Mouse (Mus musculus) neural tube, embryonic 15.5 days (tissue): ENCODE results near the gene Inpp5f. TPM values are rescaled to one million over a fixed set of nuclear protein-coding genes. Genes with fewer than 3 reads are reported as not detected.
"Not testable (repeated sequence)": the region's sequence is repeated elsewhere in the genome, so short reads cannot be mapped to it uniquely, and the experiment has no call there.

ENCODE experiments used
- ATAC-seq: fragments of 200-750 bp; cut with Nextera tagmentation; 2 replicates; pipeline ENCODE4 v1.8.0; 2017; ENCODE audit warnings: mild to moderate bottlenecking, moderate TSS enrichment, moderate library complexity; ENCODE audit not compliant: low FRiP score
- H3K27ac ChIP-seq: fragments of 300-500 bp; sonication (generic); replicated peaks from 2 replicates; pipeline ENCODE4 v1.5.1; 2015; ENCODE audit warnings: mild to moderate bottlenecking, inconsistent platforms
- H3K27me3 ChIP-seq: fragments of 300-500 bp; sonication (generic); replicated peaks from 2 replicates; pipeline ENCODE4 v1.6.1; 2015; ENCODE audit warnings: inconsistent platforms
- H3K36me3 ChIP-seq: fragments of 300-500 bp; sonication (generic); 2 replicates; pipeline ENCODE4 v1.6.1; 2015; ENCODE audit warnings: inconsistent platforms
- H3K4me1 ChIP-seq: fragments of 300-500 bp; sonication (generic); 2 replicates; pipeline ENCODE4 v1.6.1; 2015; ENCODE audit warnings: inconsistent platforms
- H3K4me2 ChIP-seq: fragments of 300-500 bp; sonication (generic); 2 replicates; pipeline ENCODE4 v1.6.1; 2015; ENCODE audit warnings: inconsistent platforms, mild to moderate bottlenecking, moderate library complexity
- H3K4me3 ChIP-seq: fragments of 300-500 bp; sonication (generic); replicated peaks from 2 replicates; pipeline ENCODE4 v1.5.1; 2015; ENCODE audit warnings: mild to moderate bottlenecking, inconsistent platforms
- H3K9ac ChIP-seq: fragments of 300-500 bp; sonication (generic); replicated peaks from 2 replicates; pipeline ENCODE4 v1.6.1; 2015; ENCODE audit warnings: mild to moderate bottlenecking, inconsistent platforms
- H3K9me3 ChIP-seq: fragments of 300-500 bp; sonication (generic); replicated peaks from 2 replicates; pipeline ENCODE4 v1.6.1; 2016; ENCODE audit warnings: inconsistent platforms
- WGBS: fragments of 180-500 bp; shearing (Covaris S2); methylation state at CpG from one replicate; pipeline ENCODE4 v1.1.7; 2015; ENCODE audit warnings: mixed read lengths; 5-methylcytosine and 5-hydroxymethylcytosine counted together
- polyA plus RNA-seq: library from polyadenylated mRNA; unstranded; fragments of >200 nt; fragmentation: Nextera tagmentation; extraction: Ambion mirVana; gene quantifications from 2 replicates; pipeline ENCODE4 v1.2.1, GENCODE M21; 2015

The Inpp5f gene
- polyA plus RNA-seq, 1 experiment from 2014 or later: 441 TPM

- H3K9ac ChIP-seq: no peak overlapping the region
- no peaks in the 10 kb centered on the region for H3K27me3 ChIP-seq
- no peaks in the 10 kb centered on the region for H3K36me3 ChIP-seq
- no peak overlapping the region for H3K4me2 ChIP-seq
- H3K9me3 ChIP-seq: no peaks in the 10 kb centered on the region
- no peak for ATAC-seq
- H3K27ac ChIP-seq: no peak overlapping the region
- no peak overlapping the region for H3K4me3 ChIP-seq
- H3K4me1 ChIP-seq: no peaks in the 10 kb centered on the region
- 88% methylated on average over 5 of the region's 5 CpGs for WGBS
These were observed 12.1 kb upstream of the Inpp5f start for GRCm38 (mm10) chr7:128599072-128599471.

- H3K27me3 ChIP-seq: no peaks in the 10 kb centered on the region
- H3K4me1 ChIP-seq: no peaks in the 10 kb centered on the region
- 66% methylated on average over 5 of the region's 5 CpGs for WGBS
- H3K36me3 ChIP-seq: no peaks in the 10 kb centered on the region
- no peak overlapping the region for H3K27ac ChIP-seq
- no peaks in the 10 kb centered on the region for H3K9me3 ChIP-seq
- ATAC-seq: no peak
- H3K4me3 ChIP-seq: no peak overlapping the region
- no peak overlapping the region for H3K4me2 ChIP-seq
- H3K9ac ChIP-seq: no peak overlapping the region
These were observed 9.3 kb upstream of the Inpp5f start for GRCm38 (mm10) chr7:128601826-128602225.

GRCm38 (mm10) chr7:128609936-128610335 lies 1.2 kb upstream of the Inpp5f start:
- H3K36me3 ChIP-seq, H3K4me3 ChIP-seq, H3K9ac ChIP-seq, H3K27me3 ChIP-seq, H3K4me2 ChIP-seq, H3K27ac ChIP-seq, H3K9me3 ChIP-seq, ATAC-seq: not testable (repeated sequence)
- 97% methylated on average over 8 of the region's 9 CpGs for WGBS
- H3K4me1 ChIP-seq: peaks cover 15% of the 10 kb centered on the region

- peak overlapping the region; percentile 91 for H3K4me2 ChIP-seq
- H3K9me3 ChIP-seq: no peaks in the 10 kb centered on the region
- WGBS: 92% methylated on average over 6 of the region's 6 CpGs
- no peak; the same call in 1 of the 2 replicates for ATAC-seq
- no peaks in the 10 kb centered on the region for H3K36me3 ChIP-seq
- peak overlapping the region; percentile 88 for H3K4me3 ChIP-seq
- H3K9ac ChIP-seq: no peak overlapping the region; the same call in 1 of the 2 replicates
- peak overlapping the region; percentile 62; the same call in 1 of the 2 replicates for H3K27ac ChIP-seq
- no peaks in the 10 kb centered on the region for H3K27me3 ChIP-seq
- H3K4me1 ChIP-seq: peaks cover 15% of the 10 kb centered on the region
These were observed 638 bp upstream of the Inpp5f start for GRCm38 (mm10) chr7:128610490-128610889.

- Histone ChIP-seq H3K4me2 (peak overlapping the region; percentile 91), H3K27me3 (no peaks in the 10 kb centered on the region), H3K9ac (peak overlapping the region; percentile 87), H3K36me3 (no peaks in the 10 kb centered on the region), H3K4me1 (peaks cover 15% of the 10 kb centered on the region), H3K4me3 (peak overlapping the region; percentile 88), H3K27ac (peak overlapping the region; percentile 76), H3K9me3 (no peaks in the 10 kb centered on the region)
- no peak; the same call in 1 of the 2 replicates for ATAC-seq
- 21% methylated on average over 21 of the region's 22 CpGs for WGBS
These were observed 777 bp downstream of the Inpp5f start for GRCm38 (mm10) chr7:128611799-128612411.

GRCm38 (mm10) chr7:128612521-128613181 lies 1.5 kb downstream of the Inpp5f start:
- Histone ChIP-seq H3K4me3 (peak overlapping the region; percentile 88; the same call in 1 of the 2 replicates), H3K9ac (no peak overlapping the region), H3K36me3 (no peaks in the 10 kb centered on the region), H3K4me2 (peak overlapping the region; percentile 91), H3K4me1 (peaks cover 15% of the 10 kb centered on the region), H3K27ac (no peak overlapping the region), H3K27me3 (no peaks in the 10 kb centered on the region), H3K9me3 (no peaks in the 10 kb centered on the region)
- WGBS: 86% methylated on average over 12 of the region's 12 CpGs
- ATAC-seq: no peak

- Histone ChIP-seq H3K27ac (no peak overlapping the region), H3K4me3 (no peak overlapping the region), H3K4me1 (peaks cover 15% of the 10 kb centered on the region), H3K9me3 (no peaks in the 10 kb centered on the region), H3K27me3 (no peaks in the 10 kb centered on the region), H3K4me2 (no peak overlapping the region), H3K9ac (no peak overlapping the region), H3K36me3 (no peaks in the 10 kb centered on the region)
- ATAC-seq: no peak
- 84% methylated on average over 2 of the region's 2 CpGs for WGBS
These were observed 2.5 kb downstream of the Inpp5f start for GRCm38 (mm10) chr7:128613578-128613977.

GRCm38 (mm10) chr7:128617587-128617986 lies 6.5 kb downstream of the Inpp5f start:
- Histone ChIP-seq H3K36me3 (no peaks in the 10 kb centered on the region), H3K4me1 (peaks cover 3% of the 10 kb centered on the region), H3K4me2 (no peak overlapping the region), H3K4me3 (no peak overlapping the region), H3K9me3 (no peaks in the 10 kb centered on the region), H3K9ac (no peak overlapping the region), H3K27me3 (no peaks in the 10 kb centered on the region), H3K27ac (no peak overlapping the region)
- no peak for ATAC-seq
- 84% methylated on average over 1 of the region's 1 CpGs for WGBS

GRCm38 (mm10) chr7:128620178-128620577 lies 9.1 kb downstream of the Inpp5f start:
- Histone ChIP-seq H3K27ac (no peak overlapping the region), H3K4me2 (no peak overlapping the region), H3K36me3 (no peaks in the 10 kb centered on the region), H3K4me3 (no peak overlapping the region), H3K9ac (no peak overlapping the region), H3K4me1 (no peaks in the 10 kb centered on the region), H3K9me3 (no peaks in the 10 kb centered on the region), H3K27me3 (no peaks in the 10 kb centered on the region)
- WGBS: 100% methylated on average over 1 of the region's 1 CpGs
- no peak for ATAC-seq

- Histone ChIP-seq H3K36me3 (no peaks in the 10 kb centered on the region), H3K27ac (no peak overlapping the region), H3K27me3 (no peaks in the 10 kb centered on the region), H3K4me3 (no peak overlapping the region), H3K9me3 (no peaks in the 10 kb centered on the region), H3K4me2 (no peak overlapping the region), H3K4me1 (no peaks in the 10 kb centered on the region), H3K9ac (no peak overlapping the region)
- 54% methylated on average over 7 of the region's 7 CpGs for WGBS
- no peak for ATAC-seq
These were observed 11.3 kb downstream of the Inpp5f start for GRCm38 (mm10) chr7:128622266-128622961.

- Histone ChIP-seq H3K27ac (no peak overlapping the region), H3K9me3 (no peaks in the 10 kb centered on the region), H3K27me3 (no peaks in the 10 kb centered on the region), H3K4me2 (no peak overlapping the region), H3K4me3 (no peak overlapping the region), H3K9ac (no peak overlapping the region), H3K36me3 (no peaks in the 10 kb centered on the region), H3K4me1 (no peaks in the 10 kb centered on the region)
- 79% methylated on average over 2 of the region's 2 CpGs for WGBS
- no peak for ATAC-seq
These were observed 11.9 kb downstream of the Inpp5f start for GRCm38 (mm10) chr7:128622994-128623393.

GRCm38 (mm10) chr7:128625382-128625781 lies 14.3 kb downstream of the Inpp5f start:
- Histone ChIP-seq H3K4me2 (no peak overlapping the region), H3K36me3 (no peaks in the 10 kb centered on the region), H3K9me3 (no peaks in the 10 kb centered on the region), H3K27me3 (no peaks in the 10 kb centered on the region), H3K27ac (no peak overlapping the region), H3K4me1 (no peaks in the 10 kb centered on the region), H3K9ac (no peak overlapping the region), H3K4me3 (no peak overlapping the region)
- WGBS: 93% methylated on average over 2 of the region's 2 CpGs
- ATAC-seq: no peak
